ENCODE assay signal across 9 mouse cellular contexts in genomic region chr6:83690277-83690676, GRCm38 (mm10). TPM values are rescaled to one million over a fixed set of nuclear protein-coding genes. Genes with fewer than 3 reads are reported as not detected.
DNase-seq lines count a peak whose midpoint lies in the region; ATAC-seq and TF ChIP-seq lines count a peak whose summit lies in the region.
"Had no signal": no experiment of that assay in that cellular context is flagged by ENCODE, and none has a peak within 500 bp of the region (broad histone marks: within the 10 kb centered on the region; RNA-seq: fewer than 3 reads in every experiment).

No protein-coding gene starts in this region.

- H3K4me2 ChIP-seq in kidney, embryonic 14.5 days (replicated peaks; ENCODE audit: low read depth, low read length) = no peak overlapping the region
- H3K4me2 ChIP-seq in lung, postnatal 0 days (replicated peaks; ENCODE audit: low read depth, low read length) = no peak overlapping the region
- H3K4me2 ChIP-seq: midbrain, embryonic 12.5 days had no signal

- intact Hi-C loops in gastrocnemius, postnatal 14 days (cut with DNase I; ENCODE audit: low total_unique reads) = loop anchor here (2.0 kb wide), 1 partner anchor 41 kb away; no protein-coding TSS in a partner anchor

- no peak for ATAC-seq in kidney, embryonic 14.5 days (ENCODE audit: low FRiP score, low TSS enrichment)
- ATAC-seq in lung, postnatal 0 days = 0 out of 2 replicates have a peak, but pooled peaks have one; percentile 30

- H3K4me1 ChIP-seq in kidney, embryonic 14.5 days (ENCODE audit: control insufficient read depth, insufficient read depth, low read length) = no peaks in the 10 kb centered on the region
- peaks cover 26% of the 10 kb centered on the region for H3K4me1 ChIP-seq in E14TG2a.4 (replicated peaks; ENCODE audit: low read depth, low read length)
- H3K4me1 ChIP-seq in lung, postnatal 0 days (ENCODE audit: insufficient read depth, low read depth, low read length) = no peaks in the 10 kb centered on the region
- H3K4me1 ChIP-seq: midbrain, embryonic 12.5 days had no signal

- WGBS in kidney, embryonic 14.5 days = 24% methylated on average over 4 of the region's 5 CpGs
- 25% methylated on average over 4 of the region's 5 CpGs for WGBS in lung, postnatal 0 days

- H3K4me3 ChIP-seq in kidney, embryonic 14.5 days (ENCODE audit: low read length) = no peak overlapping the region
- H3K4me3 ChIP-seq in E14TG2a.4 (replicated peaks; ENCODE audit: low read length) = no peak overlapping the region
- H3K4me3 ChIP-seq in lung, postnatal 0 days (ENCODE audit: low read depth, low read length) = no peak overlapping the region
- H3K4me3 ChIP-seq: midbrain, embryonic 12.5 days had no signal

- peak; percentile 56 for DNase-seq in kidney, adult 18-20 months
- peak; percentile 36 for DNase-seq in T-cell, adult 2 months (ENCODE audit: low spot score)
- DNase-seq in gastrocnemius, postnatal 14 days = peak; percentile 28
- DNase-seq in lung, postnatal 0 days (ENCODE audit: low spot score) = peak; percentile 78
- peak; percentile 29 to 38 for DNase-seq in thymus, postnatal 36 days

- peaks cover 55% of the 10 kb centered on the region for H3K27me3 ChIP-seq in kidney, embryonic 14.5 days (ENCODE audit: control insufficient read depth, insufficient read depth, low read length)
- H3K27me3 ChIP-seq in E14TG2a.4 (ENCODE audit: insufficient read depth, low read length) = peaks cover 66% of the 10 kb centered on the region
- peaks cover 38% of the 10 kb centered on the region for H3K27me3 ChIP-seq in lung, postnatal 0 days (replicated peaks; ENCODE audit: insufficient read depth, low read length)

- no peak overlapping the region for H3K27ac ChIP-seq in kidney, embryonic 14.5 days (ENCODE audit: low read depth, low read length)
- H3K27ac ChIP-seq in lung, postnatal 0 days (ENCODE audit: low read length) = no peak overlapping the region
- H3K27ac ChIP-seq: midbrain, embryonic 12.5 days had no signal

- H3K36me3 ChIP-seq in kidney, embryonic 14.5 days (ENCODE audit: control insufficient read depth, insufficient read depth, low read length) = no peaks in the 10 kb centered on the region
- H3K36me3 ChIP-seq in E14TG2a.4 (ENCODE audit: insufficient read depth, low read length) = no peaks in the 10 kb centered on the region
- no peaks in the 10 kb centered on the region for H3K36me3 ChIP-seq in lung, postnatal 0 days (ENCODE audit: insufficient read depth, low read length)
- H3K36me3 ChIP-seq: midbrain, embryonic 12.5 days had no signal

- H3K9ac ChIP-seq in kidney, embryonic 14.5 days (ENCODE audit: low read depth, low read length) = no peak overlapping the region
- H3K9ac ChIP-seq in lung, postnatal 0 days (replicated peaks; ENCODE audit: low read depth) = no peak overlapping the region
- H3K9ac ChIP-seq: midbrain, embryonic 12.5 days had no signal

- TF ChIP-seq EP300 in lung, postnatal 0 days (IDR thresholded peaks at IDR 0.05) = no peak

- TF ChIP-seq CTCF in E14TG2a.4 (conservative IDR thresholded peaks at IDR 0.05; ENCODE audit: low read length) = peak; percentile 90
- peak; percentile 81 for TF ChIP-seq CTCF in lung, postnatal 0 days (IDR thresholded peaks at IDR 0.05)

- no peaks in the 10 kb centered on the region for H3K9me3 ChIP-seq in kidney, embryonic 14.5 days (ENCODE audit: control insufficient read depth, low read length)
- no peaks in the 10 kb centered on the region for H3K9me3 ChIP-seq in E14TG2a.4 (ENCODE audit: low read length)
- no peaks in the 10 kb centered on the region for H3K9me3 ChIP-seq in lung, postnatal 0 days (ENCODE audit: low read length)
- H3K9me3 ChIP-seq: midbrain, embryonic 12.5 days had no signal

RNA-seq across cellular contexts. Expression of gene Cd207, which starts 12.6 kb away (rescaled TPM):
- not detected in 2 replicates for polyA plus RNA-seq in kidney, embryonic 14.5 days (2014; fragmentation: Nextera tagmentation; extraction: Ambion mirVana)
- not detected for total RNA-seq in gastrocnemius, postnatal 14 days (2021)
- not detected in 2 replicates for polyA plus RNA-seq in lung, postnatal 0 days (2015; fragmentation: Nextera tagmentation; extraction: Ambion mirVana)
- total RNA-seq: gastrocnemius, postnatal 4 days had no signal
- polyA plus RNA-seq: midbrain, embryonic 12.5 days had no signal

RNA-seq across cellular contexts. Expression of gene Vax2, which starts 20.8 kb away (rescaled TPM):
- polyA plus RNA-seq in kidney, embryonic 14.5 days (2014; fragmentation: Nextera tagmentation; extraction: Ambion mirVana) = not detected in 2 replicates
- total RNA-seq in gastrocnemius, postnatal 14 days (2021) = not detected
- polyA plus RNA-seq in lung, postnatal 0 days (2015; fragmentation: Nextera tagmentation; extraction: Ambion mirVana) = not detected in 2 replicates
- total RNA-seq: gastrocnemius, postnatal 4 days had no signal

RNA-seq across cellular contexts. Expression of gene Clec4f, which starts 34.3 kb away (rescaled TPM):
- not detected in 2 replicates for polyA plus RNA-seq in kidney, embryonic 14.5 days (2014; fragmentation: Nextera tagmentation; extraction: Ambion mirVana)
- not detected for total RNA-seq in gastrocnemius, postnatal 14 days (2021)
- not detected in 2 replicates for polyA plus RNA-seq in lung, postnatal 0 days (2015; fragmentation: Nextera tagmentation; extraction: Ambion mirVana)
- polyA plus RNA-seq: midbrain, embryonic 12.5 days had no signal

RNA-seq across cellular contexts. Expression of gene Atp6v1b1, which starts 52.5 kb away (rescaled TPM):
- polyA plus RNA-seq in kidney, embryonic 14.5 days (2014; fragmentation: Nextera tagmentation; extraction: Ambion mirVana) = 3.5 and 3.6 TPM in 2 replicates
- not detected for total RNA-seq in gastrocnemius, postnatal 14 days (2021)
- 0.56 and 0.64 TPM in 2 replicates for polyA plus RNA-seq in lung, postnatal 0 days (2015; fragmentation: Nextera tagmentation; extraction: Ambion mirVana)
- total RNA-seq: gastrocnemius, postnatal 4 days had no signal
- polyA plus RNA-seq: midbrain, embryonic 12.5 days had no signal

Comparison
In these comparisons a context has a peak if more than half of its experiments do, and no peak if none do; other contexts are left out.
1. DNase-seq: peak in every context shown above with its lines; median percentile 78 in lung, postnatal 0 days; 56 in kidney, adult 18-20 months; 36 in T-cell, adult 2 months; 34 in thymus, postnatal 36 days; 28 in gastrocnemius, postnatal 14 days.